Mouse (Mus musculus): Measurements from ENCODE around the gene Grem1. TPM values are rescaled to one million over a fixed set of nuclear protein-coding genes. Genes with fewer than 3 reads are reported as not detected.

Grem1 gene
- total RNA-seq (2015) (not detected in 2 replicates), total RNA-seq (2017) (not detected in 2 replicates)

DNA sequence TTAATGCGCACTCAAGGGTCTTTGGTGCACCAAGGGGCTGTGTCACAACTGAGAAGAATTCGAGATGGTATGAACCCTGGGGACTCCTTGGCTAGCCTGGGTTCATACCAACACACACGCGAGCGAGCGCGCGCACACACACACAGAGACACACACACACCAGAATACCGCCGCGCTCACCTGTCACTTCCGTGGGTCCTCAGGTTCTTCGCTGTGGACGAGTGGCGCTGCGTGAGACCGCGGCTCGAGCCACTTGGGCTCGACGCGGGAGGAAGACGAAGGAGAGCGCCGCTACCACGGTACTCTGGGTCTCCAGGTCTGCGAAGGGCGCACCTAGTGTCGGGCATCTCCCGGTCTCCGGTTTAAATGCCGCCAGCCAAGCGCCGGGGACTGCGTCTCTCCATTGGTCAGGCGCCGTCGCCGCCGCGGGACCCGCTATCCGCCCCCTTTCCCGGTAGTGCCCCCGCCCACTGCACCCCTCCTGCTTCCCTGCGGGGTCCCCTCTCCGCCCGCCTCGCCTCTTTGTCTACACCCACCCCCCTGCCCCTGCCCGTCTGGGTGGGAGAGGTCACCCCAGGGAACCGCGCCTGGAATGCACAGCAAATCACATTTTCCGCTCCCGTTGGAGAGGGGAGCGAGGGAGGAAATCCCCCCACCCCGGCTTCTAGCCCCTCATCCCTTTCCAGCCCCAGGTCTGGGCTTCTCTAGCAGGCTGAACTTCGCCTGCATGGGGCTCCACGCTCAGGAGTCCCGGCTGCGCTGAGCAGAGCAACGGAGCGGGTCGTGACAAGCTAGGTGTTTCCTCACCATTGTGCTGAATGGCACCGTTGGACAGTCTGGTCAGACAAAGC, at the start of gene Grem1:
Grem1 (minus strand) TSS at position 336 of the 851 bp plus-strand sequence.
- peak; percentile 34; the same call in 1 of the 2 replicates for ATAC-seq (replicated peaks; ENCODE audit: poor library complexity)

DNA sequence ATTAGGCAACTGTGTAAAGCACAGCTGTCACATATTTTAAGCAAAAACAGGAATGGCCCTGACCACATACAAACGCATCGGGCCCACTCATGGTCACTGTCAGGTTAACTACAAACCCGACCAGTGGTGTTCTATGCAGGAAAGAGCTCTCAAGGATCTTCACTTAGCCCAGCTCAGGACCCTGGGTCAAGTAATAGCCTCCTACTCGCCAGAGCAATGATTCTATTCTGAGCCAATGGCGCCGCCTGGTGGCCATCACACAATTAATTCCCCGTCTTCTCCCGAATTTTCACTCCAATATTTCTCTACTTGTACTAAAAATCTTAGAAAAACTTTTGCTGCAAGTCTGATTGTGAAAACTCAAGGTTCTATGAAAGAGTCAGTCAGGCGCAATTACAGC, 49.2 kb upstream of the Grem1 start:
- peak; percentile 83 for ATAC-seq (replicated peaks; ENCODE audit: poor library complexity)

DNA sequence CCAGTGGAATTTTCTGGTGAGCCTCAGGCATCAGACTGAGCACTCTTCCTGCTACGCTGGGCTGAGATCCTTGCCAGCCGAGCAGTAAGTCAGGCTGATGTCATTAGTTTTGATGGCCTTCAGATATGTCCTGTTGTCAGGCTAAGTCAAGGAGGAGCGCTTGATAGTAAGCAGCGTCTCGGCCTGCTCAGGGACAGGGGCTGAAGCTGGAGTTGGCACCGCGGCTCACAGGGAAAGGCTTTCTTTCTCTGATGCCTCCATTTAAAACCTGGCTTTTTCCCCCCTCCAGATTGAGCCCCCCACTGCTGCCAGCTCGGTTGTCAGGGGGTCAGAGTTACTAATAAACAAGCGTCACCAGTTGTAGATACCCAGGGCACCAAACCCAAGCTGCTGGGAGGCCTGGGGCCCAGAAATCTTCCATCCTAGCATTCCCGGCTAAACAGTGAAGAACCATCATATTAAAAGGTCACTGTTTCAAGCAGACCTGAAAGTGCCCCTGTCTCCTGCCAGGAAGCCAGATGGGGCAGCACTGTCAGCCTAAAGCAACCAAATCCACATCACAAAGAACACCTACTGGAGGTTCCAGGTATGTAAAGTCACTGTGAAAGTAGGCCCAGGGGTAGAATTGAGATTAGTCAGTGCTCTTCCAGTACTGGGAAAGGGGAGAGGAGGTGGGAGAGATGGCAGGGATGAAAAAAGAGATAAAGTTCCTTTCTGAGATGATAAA, 48.6 kb upstream of the Grem1 start:
- no peak for ATAC-seq (replicated peaks; ENCODE audit: poor library complexity)

DNA sequence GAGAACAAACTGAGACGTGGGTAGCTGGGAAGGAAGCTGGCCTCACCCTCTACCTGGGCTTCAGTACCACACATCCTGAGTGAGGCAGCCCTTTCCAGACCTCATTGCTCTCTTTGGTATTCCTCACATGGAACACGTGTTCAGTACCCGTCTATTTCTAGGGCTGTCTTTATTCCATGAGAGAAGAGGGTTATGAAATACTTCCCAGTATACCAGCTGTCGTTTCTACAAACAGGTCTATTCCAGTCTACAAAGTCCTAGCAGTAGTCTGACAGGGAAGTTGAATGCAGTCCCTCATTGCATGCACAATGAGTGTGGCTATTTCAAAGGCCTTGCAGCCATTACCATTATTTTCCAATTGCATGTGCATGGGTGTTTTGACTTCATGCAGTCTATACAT, 47.3 kb upstream of the Grem1 start:
- ATAC-seq (replicated peaks; ENCODE audit: poor library complexity) = no peak

DNA sequence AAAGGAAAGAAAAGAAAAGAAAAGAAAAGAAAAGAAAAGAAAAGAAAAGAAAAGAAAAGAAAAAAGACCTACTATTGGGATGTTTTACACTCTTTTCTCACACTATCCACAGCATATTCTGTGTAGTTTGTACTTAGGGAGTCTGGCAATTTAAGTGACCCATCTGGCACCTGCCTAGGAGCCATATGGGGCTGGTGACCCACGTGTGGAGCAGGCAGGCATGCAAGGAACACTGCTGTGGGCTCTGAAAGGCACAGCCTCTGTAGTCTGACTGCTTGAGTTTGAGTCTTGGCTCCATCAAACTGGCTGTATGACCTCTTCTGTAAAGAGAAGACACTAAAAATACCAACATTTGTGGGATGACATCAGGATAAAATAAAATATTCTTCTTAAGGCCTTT, 45.3 kb upstream of the Grem1 start:
- ATAC-seq (replicated peaks; ENCODE audit: poor library complexity) = no peak

DNA sequence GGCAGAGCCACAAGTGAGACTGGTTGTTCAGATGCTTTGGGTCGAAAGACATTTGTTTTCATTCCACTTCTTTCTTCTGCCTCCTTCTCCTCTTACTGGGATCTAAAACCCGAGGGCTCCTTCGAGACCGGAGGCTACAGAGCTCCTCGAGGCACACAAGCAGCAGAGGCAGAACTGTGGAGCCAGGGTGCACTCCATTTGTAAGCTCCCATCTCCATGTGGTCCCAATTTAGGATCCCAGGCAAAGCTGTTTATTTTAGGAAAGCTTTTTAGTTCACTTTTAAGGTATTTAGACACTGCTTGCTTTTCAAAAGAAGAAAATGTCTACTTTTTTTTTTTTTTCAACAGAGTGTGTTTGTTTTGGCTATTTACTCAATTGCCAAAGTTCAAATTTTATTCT, 42.4 kb upstream of the Grem1 start:
- no peak for ATAC-seq (replicated peaks; ENCODE audit: poor library complexity)

DNA sequence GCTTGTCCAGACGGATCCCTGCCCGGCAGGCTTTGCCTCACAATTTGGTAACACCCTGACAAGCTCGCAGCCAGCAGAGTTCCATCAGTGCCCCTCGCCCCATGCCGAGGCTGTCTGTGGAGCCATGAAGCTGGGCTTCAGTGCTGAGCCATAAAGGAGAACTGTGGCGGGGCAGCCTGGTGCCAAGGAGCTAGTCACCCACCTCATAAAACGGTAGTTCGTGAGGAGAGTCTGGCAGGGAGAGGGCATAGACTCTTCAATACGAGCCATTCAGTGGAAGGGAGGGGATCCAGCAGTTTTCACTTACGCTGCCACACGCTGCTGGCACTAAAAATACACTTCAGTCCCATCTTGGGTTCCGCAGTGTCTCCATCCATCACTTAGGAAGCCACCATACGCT, 40.2 kb upstream of the Grem1 start:
- ATAC-seq (replicated peaks; ENCODE audit: poor library complexity) = no peak

DNA sequence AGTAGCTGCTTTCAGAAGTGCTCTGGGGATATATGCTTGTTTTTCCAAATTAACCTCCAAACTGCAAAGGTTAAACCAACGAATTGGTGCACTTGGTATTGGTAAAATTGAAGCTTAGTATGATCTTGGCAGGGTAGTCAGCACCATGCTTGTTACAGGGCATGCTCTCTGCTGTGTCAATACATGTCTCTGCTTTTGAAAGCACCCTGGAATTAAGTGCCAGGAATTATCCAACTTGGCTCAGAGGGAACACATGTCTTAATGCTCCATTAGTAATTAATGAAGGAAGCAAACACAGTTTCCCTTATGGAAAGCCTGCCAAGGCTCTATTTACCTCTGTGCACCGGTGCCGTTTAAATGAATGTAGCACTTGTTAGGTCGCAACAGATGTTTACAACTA, 36.7 kb upstream of the Grem1 start:
- ATAC-seq (replicated peaks; ENCODE audit: poor library complexity) = no peak

DNA sequence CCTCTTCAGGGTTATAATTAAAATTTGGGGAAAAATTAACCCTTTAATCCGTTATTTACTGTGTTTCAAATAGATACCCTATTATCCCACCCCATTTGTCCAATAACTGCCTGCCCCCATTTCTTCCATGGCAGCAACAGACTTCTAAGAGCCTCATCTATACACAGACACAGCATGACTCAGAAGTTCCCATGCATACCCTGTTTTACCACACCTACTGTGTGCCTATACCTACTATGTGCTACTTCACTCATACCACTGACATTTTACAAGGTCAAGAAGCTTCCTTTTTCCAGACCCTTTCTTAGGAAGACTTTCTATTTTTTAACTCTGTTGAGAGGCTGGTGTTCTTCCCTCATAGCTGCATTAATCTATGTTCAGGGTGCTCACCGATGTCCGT, 35.1 kb upstream of the Grem1 start:
- no peak for ATAC-seq (replicated peaks; ENCODE audit: poor library complexity)

DNA sequence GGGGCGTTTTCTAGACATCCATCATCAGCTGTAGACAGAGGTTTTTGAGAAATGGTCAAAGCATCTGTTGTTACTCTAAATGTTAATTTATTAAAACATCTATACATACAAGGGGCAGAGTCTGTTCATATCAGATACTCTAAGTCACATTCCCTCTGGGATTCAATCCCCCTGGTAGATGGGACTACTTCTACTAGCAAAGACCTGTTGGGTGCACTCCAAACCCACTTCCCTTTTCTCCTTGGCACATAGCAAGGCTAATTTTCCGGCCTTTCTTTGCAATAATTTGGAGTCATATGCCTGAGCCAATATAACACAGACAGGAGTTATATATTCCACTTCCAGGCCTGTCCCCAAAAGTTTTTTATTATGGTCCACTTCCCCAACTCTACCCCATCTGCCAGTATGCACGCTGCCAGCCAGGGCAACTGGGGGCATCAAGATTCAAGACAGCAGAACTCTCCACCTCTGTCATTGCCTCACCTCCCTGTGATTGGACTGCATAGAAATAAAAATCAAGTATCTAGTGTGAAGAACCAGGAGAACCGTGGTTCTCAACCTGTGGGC, 30.5 kb upstream of the Grem1 start:
- no peak for ATAC-seq (replicated peaks; ENCODE audit: poor library complexity)

DNA sequence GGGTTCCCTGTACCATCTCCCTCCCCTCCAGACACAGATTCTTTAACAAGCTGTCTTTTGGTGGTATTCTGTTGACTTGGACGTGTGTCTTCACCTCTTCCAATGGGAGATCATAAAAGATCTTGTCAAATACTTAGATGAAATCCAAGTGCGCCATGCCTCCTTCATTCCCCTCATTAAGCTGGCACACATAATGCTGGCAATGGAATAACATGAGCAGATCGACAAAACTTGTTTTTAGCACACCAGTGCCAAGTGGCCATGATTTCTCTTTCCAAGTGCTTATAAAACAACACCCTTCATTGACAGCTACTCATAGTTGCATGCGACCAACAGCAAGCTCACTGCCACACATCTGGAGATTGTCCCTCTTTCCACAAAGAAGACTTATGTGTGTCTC, 29.4 kb upstream of the Grem1 start:
- ATAC-seq (replicated peaks; ENCODE audit: poor library complexity) = no peak

DNA sequence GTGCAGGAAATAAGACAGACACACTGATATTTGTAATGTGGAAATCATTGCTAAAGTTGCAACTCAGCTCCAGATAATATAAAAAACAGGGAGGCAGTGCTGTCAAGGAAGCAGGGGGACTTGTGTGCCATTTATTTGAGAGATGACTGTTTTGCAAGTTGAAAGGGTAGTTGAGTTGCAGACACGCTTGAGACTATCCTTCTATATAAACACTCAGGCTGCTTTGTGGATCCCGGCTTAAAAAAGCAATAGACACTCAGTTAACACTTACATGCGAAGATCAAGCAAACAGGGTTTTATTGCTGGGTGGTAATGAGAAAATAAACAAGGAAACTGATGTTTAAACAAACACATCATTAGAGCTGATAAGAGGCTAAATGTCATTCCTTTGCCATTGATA, 26.4 kb upstream of the Grem1 start:
- no peak for ATAC-seq (replicated peaks; ENCODE audit: poor library complexity)

DNA sequence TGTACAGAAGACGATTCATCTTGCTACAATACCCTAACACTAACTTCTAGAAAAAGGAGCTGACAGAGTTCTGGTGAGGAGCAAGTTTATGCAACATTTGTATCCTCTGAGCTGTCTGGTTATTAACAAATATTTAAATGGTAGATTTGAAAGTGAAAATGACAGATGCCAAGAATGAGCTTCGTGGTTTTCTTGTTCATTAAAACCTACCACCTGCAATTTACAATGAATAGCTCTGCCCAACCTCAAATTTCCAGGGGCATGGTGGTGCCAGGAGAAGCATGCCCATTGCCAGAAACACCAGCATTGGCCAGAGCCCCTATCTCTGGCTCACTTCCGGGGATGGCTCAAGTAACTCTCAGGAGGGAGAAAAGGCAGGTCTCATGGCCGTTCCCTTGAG, 23.1 kb upstream of the Grem1 start:
- no peak for ATAC-seq (replicated peaks; ENCODE audit: poor library complexity)

DNA sequence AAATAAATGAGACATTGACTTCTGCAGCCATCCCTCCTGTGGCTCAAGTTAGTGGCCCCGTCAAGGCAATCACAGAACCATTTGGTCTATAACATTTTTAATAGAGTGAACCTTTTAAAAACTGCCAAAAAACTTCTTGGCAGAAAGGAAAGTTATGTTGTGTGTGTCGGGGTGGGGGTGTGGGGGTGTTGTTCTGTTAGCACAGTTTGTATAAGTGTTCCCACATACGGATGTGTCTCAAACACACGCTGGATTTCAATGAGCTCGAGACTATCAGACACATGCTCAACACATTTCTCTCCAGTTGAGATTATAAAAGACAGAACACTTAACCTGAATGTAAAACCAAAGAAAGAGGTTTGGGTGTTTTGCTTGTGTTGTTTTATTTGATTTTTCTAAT, 22.7 kb upstream of the Grem1 start:
- ATAC-seq (replicated peaks; ENCODE audit: poor library complexity) = no peak

DNA sequence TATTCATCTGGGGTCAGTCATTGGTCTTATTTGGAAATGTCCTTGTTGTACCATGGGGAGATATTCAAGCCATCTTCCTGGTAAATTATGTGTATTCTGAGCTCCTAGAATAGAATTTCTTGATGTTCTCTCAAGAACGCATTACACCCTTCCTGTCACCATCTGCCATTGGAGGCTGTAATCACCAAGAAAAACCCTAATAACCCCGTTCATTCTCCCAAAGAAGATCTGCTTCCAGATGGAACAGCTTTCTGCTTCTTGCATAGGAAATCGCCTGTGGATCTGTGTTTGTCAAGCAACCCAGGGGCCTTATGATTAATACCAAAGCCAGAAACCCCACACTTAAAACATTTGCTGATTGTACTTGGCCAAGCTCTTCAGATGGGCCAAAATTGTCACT, 20.9 kb upstream of the Grem1 start:
- no peak for ATAC-seq (replicated peaks; ENCODE audit: poor library complexity)

DNA sequence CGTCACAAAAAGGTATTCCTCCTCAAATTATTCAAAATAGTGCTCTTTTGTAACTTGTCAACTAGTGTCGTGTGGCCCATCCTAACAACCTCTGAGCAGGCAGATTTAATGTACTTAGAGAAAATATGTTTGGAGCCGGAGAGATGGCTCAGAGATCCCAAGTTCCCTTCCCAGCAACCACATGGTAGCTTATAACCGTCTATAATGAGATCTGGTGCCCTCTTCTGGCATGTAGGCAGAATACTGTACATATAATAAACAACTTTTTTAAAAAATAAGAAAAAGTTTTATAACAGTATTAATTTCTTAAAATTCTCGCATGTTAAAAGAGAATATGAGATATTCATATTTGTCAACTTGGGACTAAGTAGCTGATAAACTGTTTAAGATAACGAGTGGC, 19.6 kb upstream of the Grem1 start:
- no peak for ATAC-seq (replicated peaks; ENCODE audit: poor library complexity)

DNA sequence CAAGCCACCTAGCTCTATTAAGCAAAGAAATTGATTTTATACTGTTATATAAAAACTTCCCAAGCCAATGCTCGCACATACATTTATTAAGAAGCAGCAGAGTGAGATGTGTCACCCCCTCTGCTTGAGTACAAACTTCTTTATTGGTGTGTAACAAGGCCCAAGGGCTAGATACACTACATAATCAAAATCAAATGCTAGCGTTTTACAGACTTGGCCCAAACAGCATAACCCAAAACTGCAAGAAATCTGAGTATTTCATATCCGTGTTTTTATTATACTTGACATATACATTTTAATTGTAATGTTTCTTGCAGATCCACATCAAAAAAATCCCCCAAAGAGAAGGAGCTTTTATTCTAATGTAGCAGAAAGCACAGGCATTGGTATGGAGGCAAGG, 17.9 kb upstream of the Grem1 start:
- no peak for ATAC-seq (replicated peaks; ENCODE audit: poor library complexity)

DNA sequence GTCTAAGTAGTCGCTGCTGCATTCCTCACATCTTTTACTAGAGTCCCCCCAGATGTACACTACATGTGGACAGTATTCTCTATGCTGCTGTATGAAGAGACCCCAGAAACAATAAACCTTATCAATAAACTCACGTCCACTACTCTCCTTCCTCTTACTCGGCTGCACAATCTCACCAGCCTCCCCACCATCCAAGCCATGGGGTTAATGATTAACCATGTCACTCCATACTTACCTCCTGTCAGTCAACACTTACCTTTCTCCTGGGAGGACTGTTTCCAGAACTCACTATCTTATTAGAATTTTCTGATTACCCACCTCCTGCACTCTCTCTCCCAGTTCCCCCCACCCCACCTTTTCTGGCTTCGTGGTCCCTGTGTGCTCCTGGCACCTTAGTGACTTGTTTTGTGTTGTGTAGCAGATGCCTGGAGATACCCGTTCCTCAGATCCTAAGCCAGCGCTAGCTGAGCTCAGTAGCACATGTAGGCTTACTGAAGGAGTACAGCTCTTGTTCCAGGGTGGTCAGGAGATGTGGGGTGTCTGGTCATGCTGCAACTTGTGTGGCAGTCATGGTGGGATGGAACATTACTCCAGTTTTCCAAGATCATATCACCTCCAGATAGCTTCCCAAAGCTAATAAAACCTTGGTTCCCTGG, 15.8 kb upstream of the Grem1 start:
- no peak for ATAC-seq (replicated peaks; ENCODE audit: poor library complexity)

DNA sequence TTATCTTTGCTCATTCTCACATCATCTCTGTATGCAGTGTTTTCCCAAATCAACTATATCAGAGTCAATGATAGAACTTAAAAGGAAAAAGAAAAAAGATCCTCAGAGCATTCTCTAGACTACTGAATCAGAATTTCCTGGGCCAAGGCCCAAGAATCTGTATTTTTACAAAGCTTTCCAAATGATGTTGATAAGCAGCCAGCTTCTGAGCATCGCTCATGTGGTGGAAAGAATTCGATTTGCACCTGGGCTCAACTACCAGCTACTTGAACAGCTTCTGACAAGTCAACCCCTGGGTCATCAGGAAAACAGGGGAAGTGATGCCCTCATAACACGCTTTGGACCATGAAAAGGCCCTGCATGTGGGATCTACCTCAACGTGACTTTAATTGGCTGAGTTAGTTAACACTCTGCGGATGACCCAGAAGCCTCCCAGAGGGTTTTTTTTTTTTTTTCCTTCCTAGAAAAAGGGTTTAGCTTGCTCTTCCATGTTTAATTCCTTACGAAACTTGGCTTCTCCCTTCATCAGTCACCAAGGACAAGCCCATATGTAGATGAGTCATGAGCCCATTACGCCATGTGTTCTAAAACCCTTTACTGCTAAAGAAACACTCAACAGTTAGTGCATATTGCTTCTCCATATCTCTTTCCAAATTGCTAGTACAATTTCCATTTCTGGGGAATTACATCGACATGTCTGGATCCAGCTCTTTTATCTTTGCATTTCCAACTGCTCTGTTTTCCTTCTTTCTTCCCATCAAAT, 10.3 kb upstream of the Grem1 start:
- no peak for ATAC-seq (replicated peaks; ENCODE audit: poor library complexity)

DNA sequence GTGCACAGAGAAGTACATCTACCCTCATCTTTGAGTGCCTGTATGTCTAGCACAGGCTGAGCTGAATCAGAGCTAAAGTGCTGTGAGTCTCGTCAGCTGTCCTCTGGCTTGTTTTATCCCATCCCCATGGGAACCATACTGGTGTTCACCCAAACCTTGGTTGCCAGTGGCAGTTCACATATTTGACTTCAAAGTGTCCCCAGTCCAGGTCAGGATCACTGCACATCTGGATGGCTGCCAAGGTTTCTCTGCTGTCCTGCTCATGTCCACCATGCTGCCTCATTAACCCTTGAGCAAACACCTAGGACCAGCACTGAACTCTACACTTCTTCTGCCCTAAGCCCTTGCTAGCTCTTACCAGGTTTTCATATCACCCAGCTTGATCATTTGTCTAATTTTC, 7.4 kb upstream of the Grem1 start:
- no peak for ATAC-seq (replicated peaks; ENCODE audit: poor library complexity)

DNA sequence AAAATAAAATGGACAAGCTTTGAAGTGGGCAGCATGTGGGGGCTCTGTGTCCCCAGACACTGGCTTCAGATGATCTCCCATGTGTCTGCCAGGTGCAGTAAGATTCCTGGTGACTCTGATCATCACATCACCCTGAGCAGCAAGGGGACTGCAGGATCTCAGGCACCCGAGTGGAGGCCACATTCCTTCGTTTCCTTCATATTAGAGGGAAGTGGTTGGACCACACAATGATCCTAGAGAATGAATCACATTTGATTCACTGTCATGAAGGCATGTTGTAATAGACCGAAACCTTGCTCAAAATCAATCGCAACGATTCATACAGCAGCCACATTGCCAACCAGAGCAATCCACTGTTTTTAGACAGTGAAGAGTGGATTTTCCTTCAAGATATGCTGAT, 6.5 kb upstream of the Grem1 start:
- ATAC-seq (replicated peaks; ENCODE audit: poor library complexity) = no peak

Data from megakaryocyte progenitor cell, adult 5-6 weeks (primary cell).